Mouse (Mus musculus) macrophage (primary cell): ENCODE results near the gene Nsd2. TPM values are rescaled to one million over a fixed set of nuclear protein-coding genes. Genes with fewer than 3 reads are reported as not detected.
"Not testable (repeated sequence)": the region's sequence is repeated elsewhere in the genome, so short reads cannot be mapped to it uniquely, and the experiment has no call there.

ENCODE experiments used
- H3K27ac ChIP-seq: fragments of 350-480 bp; formaldehyde crosslinking; 2 replicates; pipeline ENCODE4 v1.9.0; 2021
- H3K36me3 ChIP-seq: fragments of 350-480 bp; formaldehyde crosslinking; 2 replicates; pipeline ENCODE4 v1.9.0; 2021; ENCODE audit errors: inconsistent target
- H3K4me3 ChIP-seq: fragments of 350-480 bp; formaldehyde crosslinking; 2 replicates; pipeline ENCODE4 v1.9.0; 2021; ENCODE audit errors: inconsistent target
- H3K79me2 ChIP-seq: fragments of 350-480 bp; formaldehyde crosslinking; 2 replicates; pipeline ENCODE4 v1.9.0; 2021; ENCODE audit errors: inconsistent target
- WGBS: methylation state at CpG from one replicate; pipeline ENCODE4 v1.1.7; 2026; ENCODE audit warnings: inconsistent platforms; ENCODE audit not compliant: missing documents; 5-methylcytosine and 5-hydroxymethylcytosine counted together
- polyA plus RNA-seq: library from polyadenylated mRNA; stranded (reverse); fragments of 250-400 nt; gene quantifications from 3 replicates; pipeline ENCODE4 v1.2.4, GENCODE M21; 2018; ENCODE audit warnings: inconsistent platforms

The Nsd2 gene
- polyA plus RNA-seq, 1 experiment from 2014 or later: 18.1 TPM

DNA sequence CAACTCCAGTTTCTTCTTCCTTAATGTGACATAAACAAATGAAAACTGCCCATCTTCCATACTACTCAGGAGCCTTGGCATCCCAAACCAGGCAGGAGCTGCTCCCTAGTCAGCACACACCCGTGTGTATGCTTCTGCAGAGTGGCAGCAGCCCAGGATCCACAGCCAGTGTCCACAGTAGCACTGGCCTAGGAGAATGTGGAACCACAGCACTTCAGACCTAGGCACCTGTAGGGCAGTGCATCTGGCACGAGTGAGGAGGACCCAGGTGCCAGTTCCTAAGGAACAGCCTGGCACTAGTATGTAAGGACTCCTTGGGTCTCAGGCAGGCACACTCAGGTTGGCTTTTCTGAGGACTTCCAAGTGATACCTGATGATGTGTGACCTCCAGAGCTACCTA, 76.6 kb downstream of the Nsd2 start:
- 85% methylated on average over 2 of the region's 2 CpGs for WGBS
- Histone ChIP-seq H3K4me3 (no peak overlapping the region), H3K79me2 (no peaks in the 10 kb centered on the region), H3K27ac (no peak overlapping the region), H3K36me3 (peaks cover 97% of the 10 kb centered on the region)

DNA sequence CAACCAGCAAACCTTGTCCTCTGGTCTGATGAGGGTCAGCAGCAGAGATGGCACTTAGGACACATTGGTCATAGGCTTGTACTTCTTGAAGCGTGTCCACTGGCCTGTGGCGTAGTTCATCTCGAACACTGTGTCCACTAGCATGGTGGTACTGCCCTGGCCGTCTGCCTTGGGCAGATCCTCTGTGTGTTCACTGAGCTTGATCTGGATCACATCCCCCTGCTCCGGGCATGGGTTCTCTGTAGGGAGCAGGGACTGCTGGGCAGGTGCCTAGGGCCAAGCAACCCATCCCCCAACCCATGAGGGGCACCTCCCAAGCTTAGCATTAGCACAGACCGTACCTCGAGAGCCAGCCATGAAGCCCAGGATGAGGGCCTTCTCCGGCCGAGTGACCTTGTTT, 78.1 kb downstream of the Nsd2 start:
- WGBS: 97% methylated on average over 9 of the region's 9 CpGs
- Histone ChIP-seq H3K4me3 (no peak overlapping the region), H3K36me3 (peaks cover 94% of the 10 kb centered on the region), H3K27ac (no peak overlapping the region), H3K79me2 (no peaks in the 10 kb centered on the region)

- H3K27ac ChIP-seq: no peak overlapping the region
- H3K4me3 ChIP-seq: no peak overlapping the region
- no peaks in the 10 kb centered on the region for H3K79me2 ChIP-seq
- 100% methylated on average over 3 of the region's 3 CpGs for WGBS
- H3K36me3 ChIP-seq: peaks cover 88% of the 10 kb centered on the region
Measured at GRCm38 (mm10) chr5:33899245-33899644, 78.7 kb downstream of the Nsd2 start.

- no peak overlapping the region for H3K27ac ChIP-seq
- no peaks in the 10 kb centered on the region for H3K79me2 ChIP-seq
- no peak overlapping the region for H3K4me3 ChIP-seq
- peaks cover 80% of the 10 kb centered on the region for H3K36me3 ChIP-seq
- WGBS: 91% methylated on average over 3 of the region's 3 CpGs
Measured at GRCm38 (mm10) chr5:33900101-33900500, 79.6 kb downstream of the Nsd2 start.

DNA sequence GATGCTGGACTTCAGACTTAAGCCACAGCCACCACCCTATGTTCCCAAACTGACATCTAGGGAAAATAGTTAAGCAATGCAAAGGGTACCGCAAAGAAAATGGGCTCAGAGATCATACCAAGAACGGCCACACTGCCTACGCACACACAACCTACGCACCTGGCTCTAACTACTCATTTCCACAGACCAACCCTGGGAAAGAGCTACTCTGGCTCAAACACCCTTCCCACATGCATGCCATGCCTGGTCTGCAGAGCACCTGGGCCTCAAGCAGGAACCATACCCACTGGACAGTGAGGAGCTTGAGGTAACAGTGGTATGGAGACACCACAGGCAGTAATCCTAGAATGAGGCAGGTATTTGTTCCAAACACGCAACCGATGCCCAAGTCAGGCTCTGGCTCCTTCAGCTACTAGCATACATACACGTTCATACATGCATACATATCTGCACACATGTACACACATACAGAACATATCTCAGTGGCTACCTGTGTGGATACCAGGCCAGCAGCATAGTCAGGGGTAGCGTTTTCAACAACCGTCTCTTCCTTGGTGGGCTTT, 80.3 kb downstream of the Nsd2 start:
- H3K4me3 ChIP-seq: no peak overlapping the region
- 93% methylated on average over 9 of the region's 9 CpGs for WGBS

GRCm38 (mm10) chr5:33901278-33901677, 80.8 kb downstream of the Nsd2 start:
- no peak overlapping the region for H3K27ac ChIP-seq
- peaks cover 71% of the 10 kb centered on the region for H3K36me3 ChIP-seq
- no peaks in the 10 kb centered on the region for H3K79me2 ChIP-seq
- no peak overlapping the region for H3K4me3 ChIP-seq
- 86% methylated on average over 2 of the region's 3 CpGs for WGBS

More for the DNA sequence above, 80.3 kb downstream of the Nsd2 start:
- H3K36me3 ChIP-seq: peaks cover 75% of the 10 kb centered on the region
- no peak overlapping the region for H3K27ac ChIP-seq
- H3K79me2 ChIP-seq: no peaks in the 10 kb centered on the region

GRCm38 (mm10) chr5:33902696-33903095, 82.2 kb downstream of the Nsd2 start:
- WGBS: 90% methylated on average over 2 of the region's 2 CpGs
- Histone ChIP-seq H3K79me2 (no peaks in the 10 kb centered on the region), H3K27ac (no peak overlapping the region), H3K36me3 (peaks cover 57% of the 10 kb centered on the region), H3K4me3 (no peak overlapping the region)

DNA sequence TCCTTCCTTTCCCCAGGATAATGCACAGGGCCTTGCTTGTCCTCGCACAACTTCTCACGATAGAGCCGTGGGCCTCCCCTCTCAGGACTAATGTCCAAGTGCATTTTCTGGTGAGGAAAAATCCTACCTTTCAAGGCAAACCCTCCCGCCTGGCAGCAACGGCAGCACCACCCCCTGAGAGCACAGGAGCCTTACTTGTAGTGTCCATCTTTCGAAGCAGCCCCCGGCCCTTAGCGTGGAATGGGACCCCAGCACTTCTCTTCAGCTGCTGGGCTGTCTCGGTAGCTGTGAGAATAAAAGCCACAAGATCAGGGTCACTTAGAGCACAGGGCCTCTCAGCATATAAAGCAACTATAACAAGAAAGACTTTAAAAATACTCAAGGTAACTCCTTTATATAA, 82.7 kb downstream of the Nsd2 start:
- no peak overlapping the region for H3K4me3 ChIP-seq

DNA sequence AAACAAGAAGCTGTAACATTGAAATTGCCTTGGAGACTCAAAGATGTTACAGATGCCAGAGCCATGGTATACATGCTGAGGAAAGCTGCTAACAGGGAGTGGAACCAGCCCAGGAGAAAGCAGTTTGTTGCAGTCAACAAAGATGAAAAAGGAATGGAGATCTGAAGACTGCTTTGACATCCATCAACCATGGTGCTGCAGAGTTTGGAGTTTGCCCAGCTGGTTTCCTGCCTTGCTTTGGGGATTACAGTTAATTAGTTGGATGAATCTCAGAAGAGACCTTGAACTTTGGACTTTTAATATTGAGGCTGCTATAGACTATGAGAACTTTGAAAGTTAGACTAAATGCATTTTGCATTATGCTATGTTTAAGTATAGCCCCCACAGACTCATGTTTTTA, 94.5 kb downstream of the Nsd2 start:
- not testable (repeated sequence) for H3K79me2 ChIP-seq, H3K27ac ChIP-seq, H3K4me3 ChIP-seq
- H3K36me3 ChIP-seq: peaks cover 43% of the 10 kb centered on the region; the same call in 1 of the 2 replicates

More for the DNA sequence above, 82.7 kb downstream of the Nsd2 start:
- peaks cover 52% of the 10 kb centered on the region for H3K36me3 ChIP-seq
- no peaks in the 10 kb centered on the region for H3K79me2 ChIP-seq
- H3K27ac ChIP-seq: no peak overlapping the region
- 95% methylated on average over 9 of the region's 9 CpGs for WGBS

DNA sequence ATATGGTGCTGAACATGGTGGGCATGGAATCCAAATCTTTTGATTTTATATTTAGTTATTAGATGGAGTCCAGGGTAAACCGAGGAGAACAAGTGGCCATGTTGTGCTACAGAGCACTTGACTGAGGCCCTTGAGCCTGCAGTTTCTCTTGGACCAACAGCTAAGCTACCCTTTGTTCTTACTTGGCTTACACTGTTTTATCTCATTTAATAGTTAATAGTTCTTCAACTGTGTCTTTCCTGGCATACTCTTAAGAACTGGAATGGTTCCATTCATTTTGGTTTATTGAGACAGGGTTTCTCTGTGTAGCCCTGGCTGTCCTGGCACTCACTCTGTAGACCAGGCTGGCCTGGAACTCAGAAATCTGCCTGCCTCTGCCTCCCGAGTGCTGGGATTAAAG, 96.1 kb downstream of the Nsd2 start:
- not testable (repeated sequence) for H3K27ac ChIP-seq, H3K79me2 ChIP-seq, H3K4me3 ChIP-seq
- H3K36me3 ChIP-seq: peaks cover 45% of the 10 kb centered on the region; the same call in 1 of the 2 replicates
- 100% methylated on average over 2 of the region's 2 CpGs for WGBS

GRCm38 (mm10) chr5:33919466-33919865, 98.9 kb downstream of the Nsd2 start:
- Histone ChIP-seq H3K36me3 (peaks cover 33% of the 10 kb centered on the region; the same call in 1 of the 2 replicates), H3K4me3 (no peak overlapping the region), H3K27ac (no peak overlapping the region), H3K79me2 (peaks cover 30% of the 10 kb centered on the region)
- 73% methylated on average over 1 of the region's 1 CpGs for WGBS

- H3K36me3 ChIP-seq: peaks cover 33% of the 10 kb centered on the region; the same call in 1 of the 2 replicates
- 100% methylated on average over 2 of the region's 2 CpGs for WGBS
Measured at GRCm38 (mm10) chr5:33920037-33920436, 99.5 kb downstream of the Nsd2 start.

DNA sequence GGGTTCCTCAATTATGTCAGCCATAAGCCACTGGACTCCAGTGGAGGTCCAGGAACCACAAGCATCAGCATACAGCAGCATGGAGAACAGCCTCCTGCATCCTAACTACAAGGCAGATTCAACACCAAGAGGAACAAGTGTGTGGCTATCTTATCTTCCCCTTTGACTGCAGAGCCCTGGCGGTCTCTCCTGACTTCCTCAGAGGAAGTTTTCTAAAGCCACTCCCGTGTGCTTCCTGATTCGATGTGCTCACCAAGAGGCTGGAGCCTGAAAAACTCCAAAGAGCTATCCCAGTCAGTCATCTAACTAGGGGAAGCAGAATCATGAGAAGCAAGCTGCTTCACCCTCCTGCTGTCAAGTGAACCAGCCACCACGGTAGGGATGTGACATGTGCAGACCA, 100.4 kb downstream of the Nsd2 start:
- WGBS: 1% methylated on average over 4 of the region's 4 CpGs
- Histone ChIP-seq H3K36me3 (peaks cover 28% of the 10 kb centered on the region; the same call in 1 of the 2 replicates), H3K79me2 (peaks cover 44% of the 10 kb centered on the region), H3K4me3 (no peak overlapping the region), H3K27ac (peak overlapping the region; percentile 42)

More at GRCm38 (mm10) chr5:33920037-33920436, 99.5 kb downstream of the Nsd2 start:
- Histone ChIP-seq H3K27ac (no peak overlapping the region), H3K79me2 (peaks cover 35% of the 10 kb centered on the region), H3K4me3 (no peak overlapping the region)

DNA sequence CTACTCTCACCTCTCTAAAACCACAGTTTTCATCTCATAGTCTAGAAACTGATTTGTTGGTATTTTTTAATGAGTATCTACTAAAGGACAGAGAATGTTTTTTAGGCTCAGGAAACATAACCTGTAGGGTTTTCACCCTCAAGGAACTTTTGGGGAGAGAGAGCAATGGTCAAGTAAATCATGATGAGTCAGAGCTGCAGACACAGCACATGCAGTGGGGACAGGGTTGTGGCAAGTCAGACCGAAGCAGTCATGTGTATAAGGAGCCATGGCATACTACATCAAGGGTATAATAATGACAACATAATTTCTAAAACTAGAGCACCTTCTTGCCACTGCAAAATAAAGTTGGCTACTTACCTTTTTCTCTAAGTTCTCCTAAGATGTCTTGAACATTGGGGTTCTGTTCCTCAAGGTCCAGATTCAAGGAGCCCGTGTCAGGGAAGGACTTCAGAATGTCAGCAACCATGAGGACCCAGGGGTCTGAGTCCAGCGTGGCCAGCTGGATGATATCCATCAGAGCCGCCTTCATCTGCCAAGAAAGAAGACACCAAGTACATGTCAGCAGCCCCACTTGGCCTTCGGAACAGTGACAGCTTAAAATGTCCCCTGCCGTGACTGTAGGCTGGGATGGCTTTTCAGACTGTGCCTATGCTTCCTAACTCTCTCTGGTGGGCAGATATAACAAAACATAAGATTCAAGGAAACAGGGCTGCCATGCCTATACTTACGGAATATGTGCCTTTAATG, 101.1 kb downstream of the Nsd2 start:
- peaks cover 51% of the 10 kb centered on the region for H3K79me2 ChIP-seq
- 86% methylated on average over 7 of the region's 7 CpGs for WGBS
- H3K27ac ChIP-seq: peak overlapping the region; percentile 42
- peaks cover 26% of the 10 kb centered on the region; the same call in 1 of the 2 replicates for H3K36me3 ChIP-seq
- H3K4me3 ChIP-seq: no peak overlapping the region

DNA sequence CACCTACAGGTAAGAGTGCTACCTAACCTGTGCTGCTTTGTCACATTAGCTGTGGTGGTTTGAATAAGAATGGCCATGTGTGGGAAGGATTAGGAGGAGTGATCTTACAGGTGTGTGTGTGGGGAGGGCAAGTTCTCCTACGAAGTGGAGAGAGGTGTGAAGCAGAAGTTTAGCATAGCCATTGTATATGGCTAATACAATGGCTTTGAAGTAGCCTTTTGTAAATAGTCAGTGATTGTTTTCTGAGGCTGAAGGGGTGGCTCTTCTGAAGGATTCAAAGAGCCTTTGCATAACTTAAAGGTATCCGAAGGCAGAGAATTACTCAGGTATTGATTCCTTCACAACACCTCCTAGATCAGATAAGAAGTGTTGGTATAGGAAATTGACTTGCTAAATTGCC, 102.0 kb downstream of the Nsd2 start:
- H3K4me3 ChIP-seq: no peak overlapping the region
- H3K27ac ChIP-seq: no peak overlapping the region
- peaks cover 31% of the 10 kb centered on the region; the same call in 1 of the 2 replicates for H3K36me3 ChIP-seq
- WGBS: 100% methylated on average over 2 of the region's 2 CpGs
- peaks cover 61% of the 10 kb centered on the region for H3K79me2 ChIP-seq
